ENCODE assay signal across 14 mouse cellular contexts in the genomic region with DNA sequence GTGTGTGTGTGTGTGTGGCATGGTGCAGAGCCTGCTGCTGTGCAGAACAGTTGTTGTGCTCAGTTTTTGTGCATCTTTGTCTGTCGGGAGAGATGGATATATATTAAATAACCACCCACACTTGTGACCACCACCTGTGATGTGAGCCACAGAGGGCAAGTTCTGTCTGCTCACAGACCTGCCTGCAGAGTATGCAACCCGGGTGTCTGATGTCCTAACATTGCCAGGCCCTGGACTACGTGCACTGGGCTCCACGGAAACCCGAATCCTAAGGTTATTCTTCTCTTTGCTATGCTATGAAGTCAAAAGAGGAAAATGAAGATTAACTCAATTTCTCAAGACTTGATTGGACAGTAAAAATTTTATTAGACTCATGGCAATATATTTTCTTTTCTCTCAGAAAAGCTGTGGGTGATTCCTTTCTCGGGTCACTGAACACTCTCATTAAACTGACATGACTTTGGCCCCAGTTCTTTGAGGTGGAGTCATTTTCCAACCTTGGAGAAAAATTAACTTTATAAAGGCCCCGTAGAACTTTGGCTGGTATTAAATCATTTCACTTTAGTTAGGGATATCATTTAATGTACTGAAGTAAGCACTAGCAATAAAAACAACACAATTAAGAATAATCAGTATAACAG.
"Had no signal": no experiment of that assay in that cellular context is flagged by ENCODE, and none has a peak within 500 bp of the region (broad histone marks: within the 10 kb centered on the region; RNA-seq: fewer than 3 reads in every experiment).

No protein-coding gene starts in this region.

- ATAC-seq: lung, postnatal 0 days; midbrain, embryonic 15.5 days had no signal

- H3K4me2 ChIP-seq: hindbrain, embryonic 15.5 days; limb, embryonic 15.5 days; liver, embryonic 13.5 days; midbrain, embryonic 11.5 days; midbrain, embryonic 15.5 days had no signal

- H3K9me3 ChIP-seq: hindbrain, embryonic 15.5 days; limb, embryonic 15.5 days; liver, embryonic 13.5 days; midbrain, embryonic 15.5 days had no signal

- H3K27ac ChIP-seq: hindbrain, embryonic 15.5 days; limb, embryonic 15.5 days; liver, embryonic 13.5 days; midbrain, embryonic 15.5 days had no signal

- H3K9ac ChIP-seq: hindbrain, embryonic 15.5 days; limb, embryonic 15.5 days; liver, embryonic 13.5 days; midbrain, embryonic 15.5 days had no signal

- H3K27me3 ChIP-seq: hindbrain, embryonic 15.5 days; limb, embryonic 15.5 days; liver, embryonic 13.5 days; midbrain, embryonic 15.5 days had no signal

- H3K4me1 ChIP-seq: hindbrain, embryonic 15.5 days; limb, embryonic 15.5 days; liver, embryonic 13.5 days; midbrain, embryonic 15.5 days had no signal

- H3K36me3 ChIP-seq: hindbrain, embryonic 15.5 days; limb, embryonic 15.5 days; liver, embryonic 13.5 days; midbrain, embryonic 15.5 days had no signal

- DNase-seq: layer of hippocampus, adult 9-11 months; layer of hippocampus, postnatal 36 days; liver, embryonic 13.5 days; lung, adult 2 months; lung, postnatal 36 days; right cerebral cortex, adult 18-20 months; right cerebral cortex, postnatal 25 days; thymus, adult 18-20 months; thymus, postnatal 14 days had no signal

- H3K4me3 ChIP-seq: hindbrain, embryonic 15.5 days; limb, embryonic 15.5 days; liver, embryonic 13.5 days; midbrain, embryonic 15.5 days had no signal
